Mouse (Mus musculus) cerebellum, adult 2 months (tissue): Measurements from ENCODE around the gene Slc9a3r2.

ENCODE experiments used
- CTCF ChIP-seq: fragments of 200-500 bp; IDR thresholded peaks from 2 replicates; pipeline ENCODE4 v1.5.1; 2011; ENCODE audit warnings: low read depth, mild to moderate bottlenecking, control low read depth, low read length, moderate library complexity, borderline replicate concordance; ENCODE audit not compliant: insufficient read depth
- POLR2A ChIP-seq: fragments of 200-500 bp; IDR thresholded peaks from 2 replicates; pipeline ENCODE4 v1.6.1; 2011; ENCODE audit warnings: low read length, control low read depth, borderline replicate concordance; ENCODE audit not compliant: insufficient read depth

DNA sequence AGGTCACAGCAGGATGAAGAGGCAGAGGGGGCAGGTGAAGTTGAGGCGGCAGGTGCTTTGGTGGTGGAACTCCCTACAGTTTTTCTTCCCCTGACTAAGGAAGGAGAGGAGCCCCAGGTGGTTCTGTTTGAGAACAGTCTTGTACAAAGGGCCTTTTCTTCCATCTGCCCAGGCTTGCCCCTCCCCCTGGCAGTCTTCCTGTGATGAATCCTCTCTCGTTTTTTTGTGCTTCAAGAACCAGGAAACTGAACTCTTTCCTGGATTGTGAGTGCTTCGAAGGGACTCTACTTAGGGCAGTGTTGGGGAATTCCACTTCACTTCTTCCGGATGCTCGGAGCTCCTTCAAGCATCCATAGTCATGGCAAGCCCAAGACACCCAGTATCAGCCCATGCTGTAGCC is 47.9 kb upstream of the Slc9a3r2 start:
- TF ChIP-seq CTCF (no peak), POLR2A (no peak)
